Mouse (Mus musculus): ENCODE measurements around the gene Gm436.

The Gm436 gene

DNA sequence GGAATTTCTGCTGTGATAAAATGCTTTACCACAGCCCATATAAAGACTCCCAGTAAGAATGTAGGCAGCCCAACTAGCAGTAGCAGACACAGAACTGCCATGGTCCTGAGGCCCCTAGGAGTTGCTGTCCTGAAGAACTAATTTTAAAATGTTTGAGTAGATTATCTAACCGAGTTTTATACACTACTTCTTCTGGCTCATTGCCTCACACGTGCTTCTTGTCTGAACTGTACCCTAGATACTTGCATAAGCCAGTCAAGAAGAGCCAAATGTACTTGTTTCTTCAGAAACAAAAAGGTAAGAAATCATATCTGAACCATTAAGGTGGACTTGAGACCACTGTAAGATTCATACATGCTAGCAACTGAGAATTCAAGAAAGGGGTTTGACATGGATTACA lies at the start of gene Gm436:
Gene Gm436 (minus strand): TSS at position 101 of the 400 bp plus-strand sequence.
- DNase-seq (ENCODE audit: extremely low read depth, low read depth) = no peak

DNA sequence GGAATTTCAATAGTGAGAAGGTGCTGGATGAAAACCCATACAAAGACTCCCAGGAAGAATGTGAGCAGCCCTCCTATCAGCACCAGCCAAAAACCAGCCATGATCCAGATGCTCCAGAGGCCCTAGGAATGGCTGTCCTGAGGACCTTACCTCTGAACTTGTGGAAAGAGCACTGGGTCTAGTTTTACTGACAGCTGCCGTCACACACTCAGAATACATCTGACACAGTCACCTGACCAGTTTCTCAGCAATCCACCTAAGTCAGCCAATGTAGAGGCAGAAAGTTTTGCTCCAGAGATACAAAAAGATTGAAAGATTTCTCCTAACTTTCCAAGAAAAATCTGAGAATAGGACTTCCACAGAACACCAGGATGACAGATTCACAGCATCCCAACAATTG lies 35.1 kb upstream of the Gm436 start, which contains the start of gene Gm13178:
Gene Gm13178 (minus strand): TSS at position 101 of the 400 bp plus-strand sequence.
- no peak for DNase-seq (ENCODE audit: extremely low read depth, low read depth)

DNA sequence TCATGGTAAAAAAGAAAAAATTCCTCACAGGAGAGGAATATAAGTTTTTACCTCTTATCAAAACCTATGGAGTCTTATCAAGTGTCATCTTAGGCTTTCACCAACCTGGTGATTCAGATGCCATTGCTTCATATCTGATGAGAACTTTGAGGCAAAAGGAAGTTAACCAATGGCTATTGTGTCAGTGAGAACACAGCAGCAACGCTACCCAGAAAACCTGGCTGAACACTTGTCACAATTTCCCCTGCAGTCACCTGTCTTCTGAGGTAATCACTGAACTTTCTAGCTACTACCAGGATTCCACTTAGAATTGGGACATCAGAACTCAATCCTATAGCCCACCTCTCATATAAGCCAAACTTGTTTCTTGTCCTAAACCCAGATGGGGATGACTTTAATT lies 33.5 kb upstream of the Gm436 start:
- no peak for DNase-seq (ENCODE audit: extremely low read depth, low read depth)

DNA sequence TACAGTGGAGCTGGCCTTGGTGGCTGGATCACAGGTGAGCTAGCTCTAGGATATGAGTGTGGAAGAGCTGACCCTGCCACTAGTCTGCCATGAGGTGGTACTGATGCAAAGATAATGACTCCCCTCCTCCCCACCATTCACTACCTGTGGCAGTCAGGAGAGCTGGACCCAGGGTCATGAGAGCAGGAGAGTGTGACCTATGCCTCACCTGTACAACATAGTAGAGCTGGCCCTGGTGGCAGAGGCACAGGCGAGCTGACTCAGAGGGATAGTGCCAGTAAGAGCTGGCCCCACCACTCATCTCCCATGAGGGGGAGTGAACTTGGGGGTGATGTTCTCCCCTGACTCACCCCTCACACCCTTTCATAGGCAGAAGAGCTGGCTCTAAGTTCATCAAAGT lies 32.1 kb upstream of the Gm436 start:
- no peak for DNase-seq (ENCODE audit: extremely low read depth, low read depth)

DNA sequence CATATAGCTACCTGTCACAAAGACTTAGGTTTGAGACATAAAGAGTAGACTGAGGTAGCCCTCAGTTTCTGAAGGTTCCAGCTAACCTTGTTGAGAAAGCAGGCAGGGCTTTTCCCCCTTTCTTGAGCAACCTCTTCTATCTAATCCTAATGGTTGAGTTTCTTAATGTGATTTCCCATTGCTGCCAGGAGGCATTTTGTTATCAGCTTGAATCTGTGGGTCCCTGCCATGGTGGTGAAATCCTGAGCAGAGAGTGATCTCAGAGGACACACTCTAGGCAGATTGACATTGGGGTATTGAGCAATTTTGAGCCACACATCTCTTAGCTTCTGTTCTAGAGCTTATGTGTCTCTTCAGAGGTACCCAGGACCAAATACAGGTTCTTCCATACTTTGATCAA lies 47.9 kb downstream of the Gm436 start:
- DNase-seq (ENCODE audit: extremely low read depth, low read depth) = no peak
